Mouse (Mus musculus): ENCODE results near the gene Gm45337. TPM values are rescaled to one million over a fixed set of nuclear protein-coding genes. Genes with fewer than 3 reads are reported as not detected.
A peak's percentile ranks its signal among the peaks of the same experiment; 100 is the strongest.

The Gm45337 gene
- polyA plus RNA-seq, 1 experiment = not detected

- DNase-seq (ENCODE audit: low read depth, low spot score) = no peak
- WGBS = 11% methylated on average over 5 of the region's 5 CpGs
These were observed 24.8 kb downstream of the Gm45337 start for GRCm38 (mm10) chr7:142119632-142120031.

GRCm38 (mm10) chr7:142104747-142105146 lies 39.7 kb downstream of the Gm45337 start:
- no peak for DNase-seq (ENCODE audit: low read depth, low spot score)
- WGBS = 42% methylated on average over 5 of the region's 5 CpGs

GRCm38 (mm10) chr7:142097776-142098175 lies 46.6 kb downstream of the Gm45337 start:
- WGBS = 4% methylated on average over 9 of the region's 9 CpGs
- DNase-seq (ENCODE audit: low read depth, low spot score) = peak; percentile 55

- WGBS = 87% methylated on average over 4 of the region's 4 CpGs
These were observed 47.7 kb downstream of the Gm45337 start for GRCm38 (mm10) chr7:142096701-142097100.

GRCm38 (mm10) chr7:142095183-142095931 lies 49.0 kb downstream of the Gm45337 start, which contains the start of gene Dusp8:
Gene Dusp8, minus strand, starts transcription at chr7:142095843.
- 2% methylated on average over 60 of the region's 63 CpGs for WGBS
- peak; percentile 69 for DNase-seq (ENCODE audit: low read depth, low spot score)

More at GRCm38 (mm10) chr7:142096701-142097100, 47.7 kb downstream of the Gm45337 start:
- DNase-seq (ENCODE audit: low read depth, low spot score) = no peak

GRCm38 (mm10) chr7:142094301-142095143 lies 49.9 kb downstream of the Gm45337 start:
- WGBS = 1% methylated on average over 89 of the region's 89 CpGs
- no peak for DNase-seq (ENCODE audit: low read depth, low spot score)

GRCm38 (mm10) chr7:142093696-142094240 lies 50.6 kb downstream of the Gm45337 start:
- 52% methylated on average over 6 of the region's 6 CpGs for WGBS
- no peak for DNase-seq (ENCODE audit: low read depth, low spot score)

Other genes starting within 250 kb of the Gm45337 start
- gene Tollip, start 226.1 kb downstream of the Gm45337 start, polyA plus RNA-seq (2012; rRNA removed) = 53.0 and 95.0 TPM in 2 replicates
- 0.62 and 0.82 TPM in 2 replicates for gene Brsk2, start 194.9 kb downstream of the Gm45337 start, polyA plus RNA-seq (2012; rRNA removed)
- 52.5 and 62.4 TPM in 2 replicates for gene Mob2, start 83.5 kb downstream of the Gm45337 start, polyA plus RNA-seq (2012; rRNA removed)
- gene Dusp8, start 48.8 kb downstream of the Gm45337 start, polyA plus RNA-seq (2012; rRNA removed) = 8.1 and 12.5 TPM in 2 replicates
- gene Gm45618, start 23.9 kb downstream of the Gm45337 start, polyA plus RNA-seq (2012; rRNA removed) = not detected in 2 replicates
- gene Gm39115, start 8.6 kb downstream of the Gm45337 start, polyA plus RNA-seq (2012; rRNA removed) = not detected in 2 replicates
- gene Gm29735, start 12.5 kb upstream of the Gm45337 start, polyA plus RNA-seq (2012; rRNA removed) = not detected in 2 replicates
- not detected in 2 replicates for gene Gm4553, start 21.1 kb upstream of the Gm45337 start, polyA plus RNA-seq (2012; rRNA removed)
- gene Krtap5-2, start 31.4 kb upstream of the Gm45337 start, polyA plus RNA-seq (2012; rRNA removed) = not detected in 2 replicates
- gene Gm10153, start 45.8 kb upstream of the Gm45337 start, polyA plus RNA-seq (2012; rRNA removed) = not detected in 2 replicates
- 0.42 TPM in 1 of 2 replicates, not detected in the other for gene Krtap5-3, start 56.8 kb upstream of the Gm45337 start, polyA plus RNA-seq (2012; rRNA removed)
- gene Gm7579, start 67.3 kb upstream of the Gm45337 start, polyA plus RNA-seq (2012; rRNA removed) = not detected in 2 replicates
- gene Krtap5-5, start 85.4 kb upstream of the Gm45337 start, polyA plus RNA-seq (2012; rRNA removed) = not detected in 2 replicates
- gene Gm40460, start 96.5 kb upstream of the Gm45337 start, polyA plus RNA-seq (2012; rRNA removed) = not detected in 2 replicates
- gene Gm2431, start 113.7 kb upstream of the Gm45337 start, polyA plus RNA-seq (2012; rRNA removed) = not detected in 2 replicates
- gene Gm4559, start 129.8 kb upstream of the Gm45337 start, polyA plus RNA-seq (2012; rRNA removed) = not detected in 2 replicates
- not detected in 2 replicates for gene Krtap5-1, start 152.5 kb upstream of the Gm45337 start, polyA plus RNA-seq (2012; rRNA removed)
- not detected in 2 replicates for gene Krtap5-4, start 158.9 kb upstream of the Gm45337 start, polyA plus RNA-seq (2012; rRNA removed)
- gene Ifitm10, start 229.1 kb upstream of the Gm45337 start, polyA plus RNA-seq (2012; rRNA removed) = 1.1 and 1.3 TPM in 2 replicates
- not detected in 2 replicates for gene Gm49369, start 238.1 kb upstream of the Gm45337 start, polyA plus RNA-seq (2012; rRNA removed)
- 308 and 344 TPM in 2 replicates for gene Ctsd, start 243.4 kb upstream of the Gm45337 start, polyA plus RNA-seq (2012; rRNA removed)